Mouse (Mus musculus): ENCODE data around the gene Abhd17b. TPM values are rescaled to one million over a fixed set of nuclear protein-coding genes. Genes with fewer than 3 reads are reported as not detected.

Abhd17b gene
- polyA plus RNA-seq, 1 experiment from 2014 or later = 40.1 TPM

Other genes starting within 250 kb of the Abhd17b start
- 0.08 and 0.15 TPM in 2 replicates for gene Gda, start 179.7 kb upstream of the Abhd17b start, polyA plus RNA-seq (2015; fragmentation: Nextera tagmentation; extraction: Ambion mirVana)
- 68.6 and 69.9 TPM in 2 replicates for gene 1110059E24Rik, start 209 bp upstream of the Abhd17b start, polyA plus RNA-seq (2015; fragmentation: Nextera tagmentation; extraction: Ambion mirVana)
- gene Cemip2, start 125.2 kb downstream of the Abhd17b start, polyA plus RNA-seq (2015; fragmentation: Nextera tagmentation; extraction: Ambion mirVana) = 73.8 and 76.2 TPM in 2 replicates